ENCODE assay signal across 12 mouse cellular contexts in genomic region chr1:89969072-89969713, GRCm38 (mm10). TPM values are rescaled to one million over a fixed set of nuclear protein-coding genes. Genes with fewer than 3 reads are reported as not detected.
A peak's percentile ranks its signal among the peaks of the same experiment; 100 is the strongest.
DNase-seq lines count a peak whose midpoint lies in the region; ATAC-seq lines count a peak whose summit lies in the region.
"Had no signal": no experiment of that assay in that cellular context is flagged by ENCODE, and none has a peak within 500 bp of the region (broad histone marks: within the 10 kb centered on the region; RNA-seq: fewer than 3 reads in every experiment).

No protein-coding gene starts in this region.

- H3K27ac ChIP-seq in intestine, embryonic 14.5 days (ENCODE audit: low read depth), result no peak overlapping the region
- H3K27ac ChIP-seq in intestine, embryonic 16.5 days (ENCODE audit: low read length), result no peak overlapping the region
- no peak overlapping the region for H3K27ac ChIP-seq in forebrain, embryonic 14.5 days (ENCODE audit: low read depth, low read length)
- no peak overlapping the region for H3K27ac ChIP-seq in midbrain, embryonic 13.5 days
- H3K27ac ChIP-seq: liver, embryonic 14.5 days had no signal

- H3K4me1 ChIP-seq in intestine, embryonic 14.5 days (replicated peaks; ENCODE audit: control insufficient read depth, insufficient read depth, low read length), result no peaks in the 10 kb centered on the region
- H3K4me1 ChIP-seq in intestine, embryonic 16.5 days (ENCODE audit: control insufficient read depth, insufficient read depth, low read length), result no peaks in the 10 kb centered on the region; the same call in 1 of the 2 replicates
- 0 out of 2 replicates have a peak, but pooled peaks cover 4% of the 10 kb centered on the region for H3K4me1 ChIP-seq in forebrain, embryonic 14.5 days (ENCODE audit: control insufficient read depth, insufficient read depth, low read length)
- peaks cover 22% of the 10 kb centered on the region for H3K4me1 ChIP-seq in midbrain, embryonic 13.5 days (replicated peaks)

- H3K27me3 ChIP-seq in intestine, embryonic 14.5 days (replicated peaks; ENCODE audit: control insufficient read depth, insufficient read depth, low read length), result peaks cover 48% of the 10 kb centered on the region
- H3K27me3 ChIP-seq in intestine, embryonic 16.5 days (replicated peaks; ENCODE audit: control insufficient read depth, insufficient read depth, low read length), result peaks cover 35% of the 10 kb centered on the region
- H3K27me3 ChIP-seq in forebrain, embryonic 14.5 days (replicated peaks; ENCODE audit: control insufficient read depth, insufficient read depth, low read length), result peaks cover 52% of the 10 kb centered on the region
- peaks cover 79% of the 10 kb centered on the region for H3K27me3 ChIP-seq in midbrain, embryonic 13.5 days

- DNase-seq in intestine, embryonic 14.5 days (ENCODE audit: low spot score), result no peak
- peak; percentile 18 for DNase-seq in cerebellum, adult 9-10 months
- peak; percentile 20 for DNase-seq in forebrain, embryonic 14.5 days (ENCODE audit: low spot score)
- DNase-seq in right cerebral cortex, adult 2 months (ENCODE audit: low spot score in 2 of 2), result no peak
- no peak for DNase-seq in frontal cortex, postnatal 36 days (ENCODE audit: low spot score in 2 of 2)
- DNase-seq: kidney, adult 18-20 months had no signal

- H3K9ac ChIP-seq in intestine, embryonic 14.5 days (ENCODE audit: low read length), result no peak overlapping the region
- H3K9ac ChIP-seq in intestine, embryonic 16.5 days (ENCODE audit: low read depth, low read length), result no peak overlapping the region
- no peak overlapping the region for H3K9ac ChIP-seq in forebrain, embryonic 14.5 days (ENCODE audit: low read length)
- no peak overlapping the region for H3K9ac ChIP-seq in midbrain, embryonic 13.5 days (replicated peaks)
- H3K9ac ChIP-seq: liver, embryonic 14.5 days had no signal

- no peaks in the 10 kb centered on the region for H3K36me3 ChIP-seq in intestine, embryonic 14.5 days (ENCODE audit: control insufficient read depth, insufficient read depth, low read length)
- no peaks in the 10 kb centered on the region for H3K36me3 ChIP-seq in intestine, embryonic 16.5 days (ENCODE audit: control insufficient read depth, insufficient read depth, low read length)
- no peaks in the 10 kb centered on the region for H3K36me3 ChIP-seq in forebrain, embryonic 14.5 days (ENCODE audit: control insufficient read depth, insufficient read depth, low read length)
- H3K36me3 ChIP-seq in midbrain, embryonic 13.5 days, result no peaks in the 10 kb centered on the region
- H3K36me3 ChIP-seq: G1E had no signal

- H3K4me3 ChIP-seq in intestine, embryonic 14.5 days (ENCODE audit: low read depth, low read length), result no peak overlapping the region
- H3K4me3 ChIP-seq in intestine, embryonic 16.5 days (ENCODE audit: low read length), result no peak overlapping the region
- 0 out of 2 replicates have a peak overlapping the region, but pooled peaks have one; percentile 51 for H3K4me3 ChIP-seq in forebrain, embryonic 14.5 days (ENCODE audit: low read depth, low read length)
- H3K4me3 ChIP-seq in midbrain, embryonic 13.5 days (replicated peaks), result peak overlapping the region; percentile 62

- no peak for ATAC-seq in intestine, embryonic 14.5 days (replicated peaks; ENCODE audit: low FRiP score, low TSS enrichment, low read depth)
- ATAC-seq in intestine, embryonic 16.5 days, result no peak
- ATAC-seq in forebrain, embryonic 14.5 days, result no peak
- ATAC-seq in midbrain, embryonic 13.5 days, result no peak
- ATAC-seq in CD4-positive, CD25-positive, alpha-beta regulatory T cell, adult 4 months, result no peak

- no peaks in the 10 kb centered on the region for H3K9me3 ChIP-seq in intestine, embryonic 14.5 days (ENCODE audit: control insufficient read depth, low read length)
- no peaks in the 10 kb centered on the region for H3K9me3 ChIP-seq in intestine, embryonic 16.5 days (ENCODE audit: control insufficient read depth, low read length)
- no peaks in the 10 kb centered on the region for H3K9me3 ChIP-seq in forebrain, embryonic 14.5 days (replicated peaks; ENCODE audit: control insufficient read depth, low read length)
- H3K9me3 ChIP-seq in midbrain, embryonic 13.5 days, result no peaks in the 10 kb centered on the region

- peak overlapping the region; percentile 97; the same call in 1 of the 2 replicates for H3K4me2 ChIP-seq in intestine, embryonic 14.5 days (ENCODE audit: low read length)
- no peak overlapping the region for H3K4me2 ChIP-seq in intestine, embryonic 16.5 days (ENCODE audit: low read depth, low read length)
- H3K4me2 ChIP-seq in forebrain, embryonic 14.5 days (ENCODE audit: low read length), result peak overlapping the region; percentile 79; the same call in 1 of the 2 replicates
- H3K4me2 ChIP-seq in midbrain, embryonic 13.5 days (replicated peaks), result peak overlapping the region; percentile 93

- WGBS in intestine, embryonic 14.5 days, result 50% methylated on average over 10 of the region's 10 CpGs
- WGBS in intestine, embryonic 16.5 days, result 56% methylated on average over 10 of the region's 10 CpGs
- 45% methylated on average over 10 of the region's 10 CpGs for WGBS in forebrain, embryonic 14.5 days
- WGBS in midbrain, embryonic 13.5 days, result 54% methylated on average over 10 of the region's 10 CpGs

RNA-seq across cellular contexts. Expression of gene Gbx2, which starts 38.2 kb away (rescaled TPM):
- polyA plus RNA-seq in intestine, embryonic 14.5 days (2014; fragmentation: Nextera tagmentation; extraction: Ambion mirVana), result 0.20 TPM in 1 of 2 replicates, not detected in the other
- 0.07 and 0.09 TPM in 2 replicates for polyA plus RNA-seq in intestine, embryonic 16.5 days (2015; fragmentation: Nextera tagmentation; extraction: Ambion mirVana)
- 20.3 and 20.7 TPM in 2 replicates for polyA plus RNA-seq in forebrain, embryonic 14.5 days (2014; fragmentation: Nextera tagmentation; extraction: Ambion mirVana)
- 33.3 and 72.3 TPM in 2 replicates for polyA plus RNA-seq in midbrain, embryonic 13.5 days (2015; fragmentation: Nextera tagmentation; extraction: Ambion mirVana)
- polyA plus RNA-seq in CD4-positive, CD25-positive, alpha-beta regulatory T cell, adult 4 months (2017; shearing (Covaris generic)), result not detected
- polyA plus RNA-seq: erythroblast, embryonic 14.5 days; G1E had no signal

RNA-seq across cellular contexts. Expression of gene Asb18, which starts 45.3 kb away (rescaled TPM):
- not detected in 2 replicates for polyA plus RNA-seq in intestine, embryonic 14.5 days (2014; fragmentation: Nextera tagmentation; extraction: Ambion mirVana)
- polyA plus RNA-seq in intestine, embryonic 16.5 days (2015; fragmentation: Nextera tagmentation; extraction: Ambion mirVana), result not detected in 2 replicates
- 0.05 TPM in 1 of 2 replicates, not detected in the other for polyA plus RNA-seq in forebrain, embryonic 14.5 days (2014; fragmentation: Nextera tagmentation; extraction: Ambion mirVana)
- polyA plus RNA-seq in midbrain, embryonic 13.5 days (2015; fragmentation: Nextera tagmentation; extraction: Ambion mirVana), result 0.34 and 0.37 TPM in 2 replicates
- not detected for polyA plus RNA-seq in CD4-positive, CD25-positive, alpha-beta regulatory T cell, adult 4 months (2017; shearing (Covaris generic))
- polyA plus RNA-seq: erythroblast, embryonic 14.5 days; G1E; liver, embryonic 14.5 days had no signal

Comparison
In these comparisons a context has a peak if more than half of its experiments do, and no peak if none do; other contexts are left out.
1. DNase-seq: peak in cerebellum, adult 9-10 months (single experiment) and forebrain, embryonic 14.5 days (single experiment); none in intestine, embryonic 14.5 days (single experiment), right cerebral cortex, adult 2 months (0 of 2) and frontal cortex, postnatal 36 days (0 of 2).
2. H3K4me3 ChIP-seq: peak in forebrain, embryonic 14.5 days (single experiment) and midbrain, embryonic 13.5 days (single experiment); none in intestine, embryonic 14.5 days (single experiment) and intestine, embryonic 16.5 days (single experiment).
3. RNA of gene Gbx2, which starts 38.2 kb away (polyA plus RNA-seq): 33.3 to 72.3 TPM in midbrain, embryonic 13.5 days and 20.3 to 20.7 TPM in forebrain, embryonic 14.5 days; 0.07 to 0.09 TPM in intestine, embryonic 16.5 days, 0.20 TPM in intestine, embryonic 14.5 days and not detected in CD4-positive, CD25-positive, alpha-beta regulatory T cell, adult 4 months; every median in the first group is over 10 times any median in the second.